In genomic region chr7:3571847-3572246, GRCm38 (mm10) we compare ENCODE assay signal across 20 mouse cellular contexts. TPM values are rescaled to one million over a fixed set of nuclear protein-coding genes. Genes with fewer than 3 reads are reported as not detected.
"Had no signal": no experiment of that assay in that cellular context is flagged by ENCODE, and none has a peak within 500 bp of the region (broad histone marks: within the 10 kb centered on the region; RNA-seq: fewer than 3 reads in every experiment).

No protein-coding gene starts in this region.

- H3K27ac ChIP-seq: midbrain, embryonic 13.5 days; midbrain, embryonic 15.5 days; neural tube, embryonic 13.5 days; neural tube, embryonic 15.5 days had no signal

- H3K9me3 ChIP-seq: megakaryocyte, embryonic 14.5 days; midbrain, embryonic 13.5 days; midbrain, embryonic 15.5 days; neural tube, embryonic 13.5 days; neural tube, embryonic 15.5 days had no signal

- ATAC-seq: liver, postnatal 0 days; midbrain, embryonic 13.5 days; midbrain, embryonic 15.5 days had no signal

- H3K27me3 ChIP-seq: megakaryocyte, embryonic 14.5 days; midbrain, embryonic 13.5 days; midbrain, embryonic 15.5 days; neural tube, embryonic 13.5 days; neural tube, embryonic 15.5 days had no signal

- H3K4me3 ChIP-seq: megakaryocyte, embryonic 14.5 days; midbrain, embryonic 13.5 days; midbrain, embryonic 15.5 days; neural tube, embryonic 13.5 days; neural tube, embryonic 15.5 days had no signal

- H3K9ac ChIP-seq: liver, postnatal 0 days; lung, embryonic 14.5 days; midbrain, embryonic 13.5 days; midbrain, embryonic 15.5 days; neural tube, embryonic 13.5 days; neural tube, embryonic 15.5 days had no signal

- H3K36me3 ChIP-seq: midbrain, embryonic 13.5 days; midbrain, embryonic 15.5 days; neural tube, embryonic 13.5 days; neural tube, embryonic 15.5 days had no signal

- DNase-seq: liver, postnatal 0 days; lung, embryonic 14.5 days; lung, postnatal 10 days; lung, postnatal 4 days; retina, postnatal 1 day; right cerebral cortex, adult 18-20 months; right cerebral cortex, postnatal 25 days; right cerebral cortex, postnatal 4 days; spleen, adult 18-20 months; thymus, adult 18-20 months; thymus, postnatal 14 days; thymus, postnatal 36 days had no signal

- H3K4me2 ChIP-seq: lung, embryonic 14.5 days; midbrain, embryonic 11.5 days; midbrain, embryonic 13.5 days; midbrain, embryonic 15.5 days; neural tube, embryonic 13.5 days; neural tube, embryonic 15.5 days had no signal

- H3K4me1 ChIP-seq: megakaryocyte, embryonic 14.5 days; midbrain, embryonic 13.5 days; midbrain, embryonic 15.5 days; neural tube, embryonic 13.5 days; neural tube, embryonic 15.5 days had no signal

RNA-seq across cellular contexts. Expression of gene Oscar, which starts 44.1 kb away (rescaled TPM):
- total RNA-seq: monocyte, adult 5-6 weeks had no signal
- polyA plus RNA-seq: liver, postnatal 0 days; lung, embryonic 14.5 days; thymus, postnatal 0 days had no signal
